Mouse (Mus musculus) ES-E14 (cell line): ENCODE measurements around the gene Padi2. TPM values are rescaled to one million over a fixed set of nuclear protein-coding genes. Genes with fewer than 3 reads are reported as not detected.

Experiments used
- DNase-seq: peaks from one replicate; pipeline ENCODE4 v3.0.0-alpha.2; 2013; ENCODE audit warnings: low read depth, low spot score
- H3K27ac ChIP-seq: 2 replicates; pipeline ENCODE4 v1.5.1; 2012; ENCODE audit warnings: low read depth, mild to moderate bottlenecking, low read length, moderate library complexity, mixed read lengths; ENCODE audit not compliant: poor library complexity, insufficient read depth, severe bottlenecking
- H3K36me3 ChIP-seq: 2 replicates; pipeline ENCODE4 v1.6.1; 2012; ENCODE audit warnings: mild to moderate bottlenecking, low read length, moderate library complexity, mixed read lengths; ENCODE audit not compliant: control insufficient read depth, poor library complexity, insufficient read depth, severe bottlenecking
- H3K4me1 ChIP-seq, 2 experiments: fragments of 150-350 bp in 1 of 2; sonication (generic) in 1 of 2; 2 replicates each; pipeline ENCODE4 v1.6.1; 2012; ENCODE audit warnings: low read length in 2 of 2, mild to moderate bottlenecking in 1 of 2, mixed read lengths in 1 of 2; ENCODE audit not compliant: control insufficient read depth in 2 of 2, insufficient read depth in 2 of 2, poor library complexity in 1 of 2
- H3K4me3 ChIP-seq, 2 experiments: fragments of 150-350 bp in 1 of 2; sonication (generic) in 1 of 2; 2 replicates each; pipeline ENCODE4 v1.5.1; 2012; ENCODE audit warnings: low read length in 2 of 2, low read depth in 1 of 2, mild to moderate bottlenecking in 1 of 2, mixed read lengths in 1 of 2; ENCODE audit not compliant: insufficient read depth in 1 of 2, poor library complexity in 1 of 2, severe bottlenecking in 1 of 2
- H3K9ac ChIP-seq: 2 replicates; pipeline ENCODE4 v1.6.1; 2012; ENCODE audit warnings: low read depth, mild to moderate bottlenecking, low read length, mixed read lengths; ENCODE audit not compliant: poor library complexity, insufficient read depth, severe bottlenecking
- H3K9me3 ChIP-seq: fragments of 150-350 bp; sonication (generic); 2 replicates; pipeline ENCODE4 v1.6.1; 2012; ENCODE audit warnings: low read depth, mild to moderate bottlenecking, low read length; ENCODE audit not compliant: control insufficient read depth, insufficient read depth
- CHD2 ChIP-seq: IDR thresholded peaks from 2 replicates; pipeline ENCODE4 v1.6.1; 2014; ENCODE audit warnings: mild to moderate bottlenecking, low read depth, low read length, inconsistent platforms
- HCFC1 ChIP-seq: IDR thresholded peaks from 2 replicates; pipeline ENCODE4 v1.6.1; 2012; ENCODE audit warnings: low read length, inconsistent platforms, borderline replicate concordance; ENCODE audit not compliant: insufficient read depth
- MAFK ChIP-seq: IDR thresholded peaks from 2 replicates; pipeline ENCODE4 v1.6.1; 2014; ENCODE audit warnings: mild to moderate bottlenecking, low read depth, low read length, inconsistent platforms; ENCODE audit not compliant: insufficient read depth
- ZC3H11A ChIP-seq: IDR thresholded peaks from 2 replicates; pipeline ENCODE4 v1.6.1; 2012; ENCODE audit warnings: low read depth, mild to moderate bottlenecking, inconsistent platforms, low read length, borderline replicate concordance
- ZNF384 ChIP-seq: IDR thresholded peaks from 2 replicates; pipeline ENCODE4 v1.6.1; 2012; ENCODE audit warnings: low read depth, low read length, inconsistent platforms
- in situ Hi-C, 2 experiments: fragments of 600-800 bp; cut with MboI; formaldehyde crosslinking; loops; one replicate each; pipeline ENCODE4 v1.15.1; 2025; ENCODE audit warnings: low sequenced_read_pairs in 2 of 2, inconsistent platforms in 1 of 2; ENCODE audit not compliant: unreplicated experiment in 2 of 2
- total RNA-seq: library from RNA; depleted of rRNA; stranded (reverse); fragments of 300-350 nt; gene quantifications from 2 replicates; pipeline ENCODE4 v1.2.3, GENCODE M21; 2012

Padi2 gene
- total RNA-seq, 1 experiment, result 0.94 TPM

DNA sequence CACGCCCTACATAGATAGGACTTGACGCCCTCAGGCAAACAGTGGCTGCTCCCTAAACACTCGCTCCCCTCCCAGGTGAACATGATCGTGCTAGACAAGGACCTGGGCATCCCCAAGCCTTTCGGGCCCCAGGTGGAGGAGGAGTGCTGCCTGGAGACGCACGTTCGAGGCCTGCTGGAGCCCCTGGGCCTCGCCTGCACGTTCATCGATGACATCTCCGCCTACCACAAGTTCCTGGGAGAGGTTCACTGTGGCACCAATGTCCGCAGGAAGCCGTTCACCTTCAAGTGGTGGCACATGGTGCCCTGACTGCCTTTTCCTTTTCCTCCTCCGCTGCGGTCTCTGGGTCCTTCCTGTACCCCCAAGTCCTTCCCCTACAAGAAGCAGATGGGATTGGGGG lies 43.5 kb downstream of the Padi2 start:
- Histone ChIP-seq H3K9ac (no peak overlapping the region), H3K4me1 (peaks cover 2 to 10% of the 10 kb centered on the region in 2 experiments; a peak in 1 of 4 replicates), H3K36me3 (no peaks in the 10 kb centered on the region), H3K27ac (no peak overlapping the region), H3K9me3 (no peaks in the 10 kb centered on the region), H3K4me3 (no peak overlapping the region)
- TF ChIP-seq ZC3H11A, result no peak
- TF ChIP-seq MAFK, result no peak
- no peak for TF ChIP-seq ZNF384
- no peak for TF ChIP-seq HCFC1
- no peak for TF ChIP-seq CHD2
- DNase-seq, result no peak
- in situ Hi-C loops, result no loop called here

DNA sequence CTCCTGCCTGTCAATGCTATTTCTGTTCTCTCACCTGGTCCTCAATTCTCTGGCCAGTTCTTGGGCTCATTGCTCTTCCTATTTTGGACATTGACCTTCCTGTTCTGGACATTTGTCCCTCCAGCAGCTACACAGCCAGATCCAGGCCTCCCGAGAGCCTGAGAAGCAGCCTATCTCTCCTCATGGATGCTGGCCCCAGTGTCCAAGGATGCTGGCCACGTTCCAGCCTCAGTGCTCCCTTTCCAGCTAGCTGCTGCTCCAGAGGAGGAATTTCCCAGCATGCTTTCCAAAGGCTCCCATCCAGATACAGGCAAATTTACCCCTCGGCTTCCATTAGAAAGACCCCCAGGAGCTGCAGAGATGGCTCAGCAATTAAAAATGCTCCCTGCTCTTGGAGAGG lies 44.4 kb downstream of the Padi2 start:
- TF ChIP-seq MAFK, result no peak
- no peak for TF ChIP-seq CHD2
- no peak for TF ChIP-seq ZNF384
- no peak for TF ChIP-seq ZC3H11A
- TF ChIP-seq HCFC1, result no peak
- no peak overlapping the region for H3K27ac ChIP-seq
- H3K9me3 ChIP-seq, result no peaks in the 10 kb centered on the region
- H3K4me1 ChIP-seq, result peaks cover 2 to 10% of the 10 kb centered on the region in 2 experiments; a peak in 1 of 4 replicates
- in situ Hi-C loops, result no loop called here
- H3K9ac ChIP-seq, result no peak overlapping the region
- no peaks in the 10 kb centered on the region for H3K36me3 ChIP-seq
- no peak overlapping the region for H3K4me3 ChIP-seq
- no peak for DNase-seq

GRCm38 (mm10) chr4:140951861-140952641 lies 45.9 kb downstream of the Padi2 start:
- no peak for DNase-seq
- no peaks in the 10 kb centered on the region for H3K9me3 ChIP-seq
- H3K9ac ChIP-seq, result no peak overlapping the region
- no peak overlapping the region for H3K27ac ChIP-seq
- H3K4me3 ChIP-seq, result no peak overlapping the region
- no peak for TF ChIP-seq ZC3H11A
- no peak for TF ChIP-seq MAFK
- TF ChIP-seq ZNF384, result no peak
- TF ChIP-seq CHD2, result no peak
- in situ Hi-C loops, result no loop called here
- H3K4me1 ChIP-seq, result peaks cover 3 to 6% of the 10 kb centered on the region in 2 experiments; a peak in 1 of 4 replicates
- no peaks in the 10 kb centered on the region for H3K36me3 ChIP-seq

DNA sequence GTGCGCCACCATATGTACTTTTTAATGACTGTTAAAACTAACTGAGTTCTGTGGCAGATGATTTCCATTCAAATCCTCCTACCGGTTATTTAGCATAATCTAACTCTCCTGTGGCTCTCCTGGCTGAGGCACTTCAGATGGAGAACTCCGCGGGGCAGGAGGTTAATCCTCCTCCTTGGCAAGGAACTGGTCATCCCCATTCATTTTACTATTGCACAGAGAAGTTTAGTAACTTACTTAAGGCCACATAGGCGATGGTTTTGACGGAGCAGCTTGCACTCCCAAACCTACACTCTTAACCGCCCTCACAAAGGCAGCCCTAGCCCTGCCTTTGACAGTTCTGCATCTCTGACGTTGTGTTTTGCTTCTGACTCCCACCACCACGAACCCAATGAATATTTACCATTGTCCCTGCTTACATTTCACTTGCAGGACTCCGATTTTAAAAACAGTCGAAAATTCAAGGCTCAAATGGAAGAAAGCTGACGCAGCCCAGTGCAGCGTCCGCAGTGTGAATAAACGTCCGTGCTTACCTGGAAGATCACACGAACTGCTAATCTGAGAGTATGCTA lies 51.1 kb downstream of the Padi2 start:
- no peak for TF ChIP-seq ZC3H11A
- TF ChIP-seq HCFC1, result no peak
- TF ChIP-seq CHD2, result no peak
- no peak for TF ChIP-seq ZNF384
- TF ChIP-seq MAFK, result no peak
- H3K9ac ChIP-seq, result 0 out of 2 replicates have a peak overlapping the region, but pooled peaks have one; percentile 13
- peaks cover 3 to 11% of the 10 kb centered on the region in 2 experiments; a peak in 1 of 4 replicates for H3K4me1 ChIP-seq
- no peak for DNase-seq
- no peaks in the 10 kb centered on the region for H3K36me3 ChIP-seq
- no peaks in the 10 kb centered on the region for H3K9me3 ChIP-seq
- peak overlapping the region; percentile 28 to 48; a peak in 3 of 4 replicates for H3K4me3 ChIP-seq
- no peak overlapping the region for H3K27ac ChIP-seq
- in situ Hi-C loops, result no loop called here
